Mouse (Mus musculus): ENCODE measurements around the gene Tnrc6b.
"Not testable (repeated sequence)": the region's sequence is repeated elsewhere in the genome, so short reads cannot be mapped to it uniquely, and the experiment has no call there.

Tnrc6b gene

GRCm38 (mm10) chr15:80859366-80859765 lies 148.3 kb downstream of the Tnrc6b start:
- DNase-seq, result no peak

GRCm38 (mm10) chr15:80861302-80861701 lies 150.2 kb downstream of the Tnrc6b start:
- DNase-seq, result no peak

GRCm38 (mm10) chr15:80862027-80862426 lies 150.9 kb downstream of the Tnrc6b start:
- no peak for DNase-seq

GRCm38 (mm10) chr15:80868603-80869002 lies 157.5 kb downstream of the Tnrc6b start:
- DNase-seq, result not testable (repeated sequence)

- DNase-seq, result no peak
Measured at GRCm38 (mm10) chr15:80874726-80875125, 163.6 kb downstream of the Tnrc6b start.

GRCm38 (mm10) chr15:80876231-80876630 lies 165.1 kb downstream of the Tnrc6b start:
- DNase-seq, result peak; percentile 70 to 73

GRCm38 (mm10) chr15:80884095-80884494 lies 173.0 kb downstream of the Tnrc6b start:
- no peak for DNase-seq

GRCm38 (mm10) chr15:80886361-80887156 lies 175.4 kb downstream of the Tnrc6b start:
- DNase-seq, result peak; percentile 37 to 43

GRCm38 (mm10) chr15:80892341-80892740 lies 181.2 kb downstream of the Tnrc6b start:
- no peak for DNase-seq

- DNase-seq, result no peak
Measured at GRCm38 (mm10) chr15:80896741-80897140, 185.6 kb downstream of the Tnrc6b start.

- DNase-seq, result no peak
Measured at GRCm38 (mm10) chr15:80897911-80898310, 186.8 kb downstream of the Tnrc6b start.

- no peak for DNase-seq
Measured at GRCm38 (mm10) chr15:80899806-80900205, 188.7 kb downstream of the Tnrc6b start.

- no peak for DNase-seq
Measured at GRCm38 (mm10) chr15:80901806-80902513, 190.8 kb downstream of the Tnrc6b start.

- DNase-seq, result not testable (repeated sequence)
Measured at GRCm38 (mm10) chr15:80904776-80905175, 193.7 kb downstream of the Tnrc6b start.

- no peak for DNase-seq
Measured at GRCm38 (mm10) chr15:80910183-80910582, 199.1 kb downstream of the Tnrc6b start.

- no peak for DNase-seq
Measured at GRCm38 (mm10) chr15:80910790-80911531, 199.8 kb downstream of the Tnrc6b start.

- no peak for DNase-seq
Measured at GRCm38 (mm10) chr15:80912175-80912574, 201.1 kb downstream of the Tnrc6b start.

GRCm38 (mm10) chr15:80913803-80914202 lies 202.7 kb downstream of the Tnrc6b start:
- no peak for DNase-seq

GRCm38 (mm10) chr15:80915850-80916249 lies 204.7 kb downstream of the Tnrc6b start:
- DNase-seq, result peak; percentile 15 to 45

GRCm38 (mm10) chr15:80916621-80917020 lies 205.5 kb downstream of the Tnrc6b start:
- peak; percentile 24 to 35 for DNase-seq

GRCm38 (mm10) chr15:80920346-80920745 lies 209.2 kb downstream of the Tnrc6b start:
- DNase-seq, result no peak

GRCm38 (mm10) chr15:80921781-80922180 lies 210.7 kb downstream of the Tnrc6b start:
- DNase-seq, result no peak

GRCm38 (mm10) chr15:80924211-80924610 lies 213.1 kb downstream of the Tnrc6b start:
- DNase-seq, result no peak
